Mouse (Mus musculus): Measurements from ENCODE around the gene Adora1.

Gene Adora1

GRCm38 (mm10) chr1:134152626-134153590, 82.3 kb downstream of the Adora1 start:
- no peak for DNase-seq (ENCODE audit: low spot score)

DNA sequence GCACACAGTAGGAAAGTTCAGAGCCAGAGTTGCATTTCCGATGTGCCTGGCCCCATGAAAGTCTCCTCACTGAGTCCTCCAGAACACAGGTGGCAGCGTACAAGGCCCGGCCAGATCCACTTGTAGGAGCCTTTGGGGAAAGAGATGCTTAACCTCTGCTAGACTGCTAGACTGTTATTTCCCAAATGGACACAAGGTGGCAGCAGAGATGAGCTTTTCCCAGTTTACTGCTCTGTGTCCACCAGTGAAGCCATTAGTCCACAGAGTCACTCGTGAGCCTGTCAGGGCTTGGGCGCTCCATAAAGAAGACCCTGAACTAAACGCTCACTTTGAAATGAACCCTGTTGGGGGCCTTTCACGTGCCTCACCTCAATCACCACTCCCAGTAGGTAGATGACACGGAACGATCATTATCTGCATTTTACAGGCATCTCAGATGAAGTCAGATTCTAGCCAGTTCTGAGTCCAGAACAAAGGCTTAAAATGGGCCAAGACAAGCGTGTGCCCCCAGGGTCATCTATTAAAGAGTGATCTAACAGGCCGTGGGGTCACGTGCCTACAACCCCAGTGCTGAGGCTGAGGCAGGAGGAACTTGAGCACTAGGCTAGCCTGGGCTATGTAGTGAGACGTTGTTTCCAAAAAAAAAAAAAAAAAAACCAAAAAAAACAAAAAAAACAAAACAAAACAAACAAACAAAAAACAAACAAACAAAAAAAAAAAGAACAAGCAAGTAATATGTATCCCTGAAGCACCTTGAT, 83.4 kb downstream of the Adora1 start:
- peak; percentile 77 for DNase-seq (ENCODE audit: low spot score)

DNA sequence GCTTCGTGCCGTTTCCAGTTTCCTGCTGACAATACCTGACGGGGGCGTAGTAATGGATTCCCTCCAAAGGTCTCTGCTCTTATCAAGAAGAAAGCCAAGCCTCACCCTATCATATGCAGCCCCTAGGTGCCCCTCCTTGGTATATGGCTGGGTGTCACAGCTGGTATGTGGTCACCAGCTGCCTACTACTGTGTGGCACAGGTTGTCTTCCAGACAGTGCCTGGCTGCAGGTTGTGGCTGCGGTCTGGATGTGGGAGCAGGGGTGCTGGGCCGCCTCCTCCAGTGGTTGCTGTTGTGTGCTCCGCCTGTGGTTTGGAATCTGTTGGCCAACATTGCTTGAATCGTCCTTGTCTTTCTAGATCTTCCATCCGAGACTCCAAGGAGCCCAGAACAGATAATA, 84.5 kb downstream of the Adora1 start:
- no peak for DNase-seq (ENCODE audit: low spot score)

DNA sequence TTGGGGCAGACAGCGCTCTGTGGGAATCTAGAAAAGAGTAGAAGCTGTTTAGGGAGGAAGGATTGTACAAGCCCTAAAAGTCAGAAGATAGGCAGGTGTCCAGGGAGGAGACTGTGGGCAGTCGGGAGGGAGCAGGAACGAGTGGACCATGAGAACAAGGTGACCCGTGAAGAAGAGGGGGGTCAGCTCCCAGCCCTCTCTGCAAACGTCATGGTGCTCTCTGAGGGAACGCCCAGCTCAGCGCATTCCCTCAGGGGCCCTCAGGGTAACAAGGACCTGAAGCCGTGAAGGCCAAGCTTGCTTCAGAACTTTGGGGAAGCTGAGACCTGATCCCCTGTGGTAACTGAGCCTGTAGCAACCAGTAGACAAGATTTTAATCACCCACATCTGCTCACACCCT, 85.2 kb downstream of the Adora1 start:
- DNase-seq (ENCODE audit: low spot score) = no peak

All from layer of hippocampus, adult 9-10 months (tissue).